Mouse (Mus musculus): ENCODE results near the gene Fbxw8.
A peak's percentile ranks its signal among the peaks of the same experiment; 100 is the strongest.

Fbxw8 gene

GRCm38 (mm10) chr5:118045385-118045784 lies 109.9 kb downstream of the Fbxw8 start:
- no peak for DNase-seq (ENCODE audit: low read depth, low spot score)

DNA sequence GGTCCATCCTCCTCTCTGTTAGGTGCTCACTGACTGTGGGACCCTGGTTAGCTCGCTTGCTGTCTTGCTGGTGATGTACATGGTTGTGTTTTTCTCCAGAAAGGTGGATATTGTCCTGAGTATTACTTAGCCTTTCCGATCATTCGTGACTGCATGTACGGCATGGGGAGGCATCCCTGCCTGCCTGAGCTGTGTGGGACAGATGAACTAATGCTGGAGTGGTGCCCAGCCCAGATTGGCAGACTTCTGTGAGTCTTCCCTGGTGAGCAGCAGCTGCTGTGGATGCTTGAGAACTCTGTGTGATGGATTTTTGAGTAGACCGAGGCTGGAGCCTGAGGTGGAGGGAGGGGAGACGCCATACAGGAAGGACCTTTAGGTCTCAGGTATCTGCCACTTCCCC lies 110.4 kb downstream of the Fbxw8 start:
- peak; percentile 95 for DNase-seq (ENCODE audit: low read depth, low spot score)

- no peak for DNase-seq (ENCODE audit: low read depth, low spot score)
These were observed 111.5 kb downstream of the Fbxw8 start for GRCm38 (mm10) chr5:118043761-118044160.

DNA sequence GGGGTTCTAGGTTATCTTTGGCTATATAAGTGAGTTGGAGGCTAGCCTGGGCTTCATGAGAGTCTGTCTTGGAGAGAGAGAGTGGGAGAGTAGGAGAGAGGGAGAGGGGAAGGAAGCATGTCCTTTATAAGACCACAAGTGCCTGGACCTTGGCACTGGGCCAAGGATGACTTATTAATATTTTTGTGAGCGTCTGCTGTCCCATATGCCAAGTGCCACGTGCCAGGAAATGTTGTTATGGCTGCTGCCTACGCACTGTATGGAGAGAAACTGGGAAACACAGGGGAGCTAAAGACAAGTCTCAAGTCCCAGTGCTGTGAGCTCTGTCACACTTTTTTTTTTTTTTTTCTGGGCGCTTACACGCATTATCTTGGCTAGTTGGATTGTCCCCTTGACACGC lies 112.7 kb downstream of the Fbxw8 start:
- DNase-seq (ENCODE audit: low read depth, low spot score), result peak; percentile 96

- peak; percentile 82 for DNase-seq (ENCODE audit: low read depth, low spot score)
These were observed 116.0 kb downstream of the Fbxw8 start for GRCm38 (mm10) chr5:118039241-118039668.

GRCm38 (mm10) chr5:118037798-118038484 lies 117.3 kb downstream of the Fbxw8 start:
- DNase-seq (ENCODE audit: low read depth, low spot score), result peak; percentile 94

- peak; percentile 87 for DNase-seq (ENCODE audit: low read depth, low spot score)
These were observed 118.1 kb downstream of the Fbxw8 start for GRCm38 (mm10) chr5:118036888-118037797.

- peak; percentile 47 for DNase-seq (ENCODE audit: low read depth, low spot score)
These were observed 119.5 kb downstream of the Fbxw8 start for GRCm38 (mm10) chr5:118035786-118036185.

GRCm38 (mm10) chr5:118034632-118035031 lies 120.6 kb downstream of the Fbxw8 start:
- DNase-seq (ENCODE audit: low read depth, low spot score), result no peak

DNA sequence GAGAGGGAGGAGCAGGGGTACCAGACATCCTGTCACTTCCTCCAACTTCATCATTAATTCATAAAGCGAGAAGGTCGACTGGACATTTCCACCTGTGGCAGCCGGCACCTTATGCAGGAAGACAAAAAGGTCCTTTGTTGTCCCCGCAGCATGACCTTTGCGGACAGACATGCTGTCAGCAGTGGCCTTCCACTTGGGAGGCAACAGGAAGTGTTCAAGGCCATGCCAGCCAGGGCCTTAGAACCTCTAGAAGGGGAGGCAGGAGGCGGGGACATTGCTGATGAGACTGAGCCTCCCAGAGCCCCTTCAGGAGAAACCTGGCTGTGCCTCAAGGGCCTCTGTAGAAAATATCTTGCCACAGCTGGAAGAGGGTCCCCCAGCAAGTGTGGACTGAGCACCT lies 121.5 kb downstream of the Fbxw8 start:
- DNase-seq (ENCODE audit: low read depth, low spot score), result no peak

DNA sequence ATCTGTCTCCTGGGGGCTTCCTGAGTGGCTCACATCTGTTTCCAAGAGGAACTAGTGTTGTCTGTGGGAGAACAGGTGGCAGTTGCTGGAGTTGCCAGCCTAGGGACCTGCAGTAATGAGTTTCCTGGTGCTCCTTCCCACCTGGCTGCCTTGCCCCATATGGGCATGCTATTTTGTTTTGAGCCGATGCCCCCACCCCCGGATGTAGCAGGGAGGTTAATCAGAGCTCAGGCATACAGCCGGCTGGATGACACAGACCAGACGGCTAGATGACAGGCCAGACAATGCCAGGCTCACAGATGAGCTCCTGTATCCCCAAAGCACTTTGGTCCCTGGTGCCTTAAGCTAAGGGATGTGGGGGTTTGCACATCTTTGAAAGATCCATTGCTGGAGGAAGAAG lies 121.9 kb downstream of the Fbxw8 start:
- DNase-seq (ENCODE audit: low read depth, low spot score), result peak; percentile 88

DNA sequence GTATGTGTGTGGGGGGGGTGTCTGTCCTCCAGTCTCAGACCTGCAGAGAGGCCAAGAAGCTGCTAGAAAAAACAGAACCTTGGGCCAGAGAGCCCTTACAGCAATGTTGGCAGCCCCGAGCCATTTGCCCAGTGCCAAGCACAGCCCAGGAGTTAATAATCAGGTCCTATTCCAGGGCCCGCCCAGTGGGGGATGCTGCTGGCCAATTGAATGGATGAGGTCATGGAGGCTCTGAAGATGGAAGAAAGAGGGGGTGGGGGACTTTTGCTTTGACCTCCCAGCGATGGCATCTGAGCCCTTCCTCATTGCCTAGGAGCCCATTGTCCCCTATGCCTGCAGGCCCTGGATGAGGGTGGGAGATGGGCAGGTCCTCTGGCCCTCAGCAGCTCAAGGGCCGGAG lies 123.8 kb downstream of the Fbxw8 start:
- DNase-seq (ENCODE audit: low read depth, low spot score), result peak; percentile 79

DNA sequence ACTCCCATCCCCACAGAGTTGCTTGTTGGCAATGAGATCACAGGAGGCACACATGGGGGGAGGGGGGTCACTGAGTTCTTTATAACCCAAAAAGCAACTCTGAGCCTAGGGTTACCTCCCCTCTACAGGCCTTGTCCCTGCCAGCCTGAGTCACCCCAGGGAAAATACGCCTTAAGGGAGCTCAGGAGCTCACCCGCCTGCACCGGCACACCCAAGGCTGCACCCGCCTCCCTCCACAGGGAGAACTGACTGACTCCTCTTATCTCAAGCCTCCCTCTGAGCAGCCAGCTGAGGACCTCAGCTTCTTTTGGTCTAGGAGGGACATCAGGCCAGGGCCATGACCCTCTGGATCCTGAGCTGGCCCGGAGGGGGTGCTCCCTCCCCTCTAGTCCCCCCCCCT lies 124.2 kb downstream of the Fbxw8 start:
- DNase-seq (ENCODE audit: low read depth, low spot score), result peak; percentile 62

DNA sequence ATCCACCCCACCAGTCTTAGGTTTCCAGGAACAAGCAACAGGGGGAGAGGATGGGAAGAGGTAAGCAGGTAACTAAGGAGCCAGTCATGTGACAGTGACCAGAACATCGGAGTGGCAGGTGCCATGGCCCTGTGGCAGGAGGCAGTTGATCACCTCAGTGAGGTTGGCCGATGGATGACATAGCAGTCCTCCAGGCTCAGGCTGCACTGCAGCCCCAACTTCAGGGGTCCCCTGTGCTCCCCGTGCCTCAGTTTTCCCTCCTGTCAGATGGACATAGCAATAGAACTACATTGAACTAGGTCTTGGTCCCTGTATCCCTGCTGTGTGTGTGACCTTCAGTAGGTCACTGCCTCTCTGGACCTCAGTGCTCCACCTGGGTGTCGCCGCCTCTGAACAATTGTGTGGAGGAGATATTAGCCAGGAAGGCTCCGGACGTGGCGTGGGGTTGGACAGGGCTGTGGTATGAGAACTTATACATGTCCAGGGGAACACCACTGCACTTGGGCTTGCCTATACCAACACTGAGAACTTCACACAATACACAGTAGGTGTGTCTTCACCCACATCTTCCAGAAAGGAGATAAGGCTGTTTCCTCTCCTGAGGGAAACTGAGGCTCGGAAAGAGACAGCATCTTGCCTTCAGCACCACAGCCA lies 125.1 kb downstream of the Fbxw8 start:
- no peak for DNase-seq (ENCODE audit: low read depth, low spot score)

DNA sequence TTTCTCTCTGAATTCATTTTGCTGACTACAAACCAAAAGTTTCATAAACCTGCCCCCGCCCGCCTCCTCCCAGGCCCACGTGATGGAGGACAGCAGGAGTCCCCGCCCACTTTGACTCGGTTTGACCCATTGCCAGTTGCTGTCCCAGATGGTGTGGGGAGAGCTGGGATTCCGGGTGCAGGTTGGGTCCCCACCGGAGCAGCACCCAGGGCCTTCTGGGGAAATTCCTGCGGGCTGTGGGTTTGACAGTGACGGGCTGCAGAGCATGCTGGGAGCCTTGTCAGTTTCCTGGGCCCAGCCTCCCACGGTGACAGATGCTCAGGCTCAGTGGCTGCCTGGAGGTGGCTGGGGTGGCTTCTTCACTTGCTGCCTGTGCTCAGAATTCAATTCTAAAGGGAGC lies 125.8 kb downstream of the Fbxw8 start:
- peak; percentile 94 for DNase-seq (ENCODE audit: low read depth, low spot score)

GRCm38 (mm10) chr5:118029035-118029408 lies 126.2 kb downstream of the Fbxw8 start:
- DNase-seq (ENCODE audit: low read depth, low spot score), result no peak

DNA sequence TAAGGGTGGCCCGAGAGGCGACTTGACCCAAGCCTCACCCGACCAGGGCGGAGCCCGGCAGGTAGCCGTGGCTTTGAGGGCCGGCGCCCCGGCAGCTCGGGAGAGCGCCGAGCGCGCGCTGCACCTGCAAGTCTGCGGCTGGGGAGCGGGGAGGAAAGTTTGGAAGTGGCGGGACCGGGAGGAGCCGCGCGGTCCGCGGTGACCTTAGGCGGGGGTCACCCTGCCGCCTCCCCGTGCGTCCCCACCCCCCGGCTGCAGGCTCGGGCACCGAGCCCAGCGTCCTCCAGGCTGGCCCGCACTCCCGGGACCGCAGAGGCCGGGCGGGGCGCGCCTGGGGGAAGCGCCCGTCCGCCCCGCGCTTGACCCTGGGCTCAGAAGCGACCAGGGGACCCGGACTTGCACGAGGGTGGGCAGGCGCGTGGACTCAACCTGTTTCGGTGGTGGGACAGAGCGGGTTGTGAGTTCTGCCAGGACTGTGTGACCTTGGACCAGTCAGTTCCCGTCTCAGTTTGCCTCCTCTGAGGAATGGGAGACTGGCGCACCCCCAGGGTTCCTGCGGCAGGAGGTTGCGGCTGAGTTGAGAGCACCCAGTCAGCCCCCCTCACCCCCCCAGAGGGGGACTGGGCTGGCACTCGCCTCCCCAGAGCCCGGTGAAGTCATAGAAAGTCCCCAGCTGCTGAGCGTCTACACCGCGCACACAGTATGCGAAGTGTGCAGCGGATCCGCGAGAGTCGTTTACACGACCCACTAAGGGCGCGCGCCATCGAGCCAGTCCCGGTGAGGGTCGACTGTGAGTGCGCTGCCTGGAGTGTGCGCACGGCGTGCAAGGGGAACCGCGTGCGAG lies 126.9 kb downstream of the Fbxw8 start:
- no peak for DNase-seq (ENCODE audit: low read depth, low spot score)

DNA sequence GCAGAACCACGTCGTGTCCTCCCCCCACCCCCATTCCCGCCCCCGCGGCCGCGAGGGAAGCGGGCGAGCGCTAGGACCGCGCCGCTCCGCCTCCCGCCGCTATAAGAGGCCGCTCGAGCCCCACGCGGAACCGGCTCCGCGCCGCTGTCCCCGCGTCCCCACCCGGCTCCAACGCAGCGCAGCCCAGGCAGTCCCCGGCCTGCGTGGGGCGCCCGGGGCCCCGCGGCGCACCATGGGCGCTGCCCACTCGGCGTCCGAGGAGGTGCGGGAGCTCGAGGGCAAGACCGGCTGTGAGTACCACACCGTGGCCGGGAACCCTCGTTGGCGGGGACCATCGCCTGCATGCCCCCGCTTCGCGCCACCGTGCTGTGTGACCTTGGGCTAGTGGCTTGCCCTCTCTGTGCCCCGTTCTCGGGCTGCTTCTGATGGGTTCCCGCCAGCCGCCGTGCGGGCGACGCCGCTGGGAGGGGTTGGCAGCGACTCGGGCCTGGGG lies 127.5 kb downstream of the Fbxw8 start, which contains the start of gene Tesc:
TSS of gene Tesc (plus strand) at position 46 of the 493 bp plus-strand sequence.
- peak; percentile 70 for DNase-seq (ENCODE audit: low read depth, low spot score)

- DNase-seq (ENCODE audit: low read depth, low spot score), result no peak
These were observed 128.1 kb downstream of the Fbxw8 start for GRCm38 (mm10) chr5:118027101-118027697.

- DNase-seq (ENCODE audit: low read depth, low spot score), result no peak
These were observed 128.9 kb downstream of the Fbxw8 start for GRCm38 (mm10) chr5:118026343-118026742.

- no peak for DNase-seq (ENCODE audit: low read depth, low spot score)
These were observed 129.4 kb downstream of the Fbxw8 start for GRCm38 (mm10) chr5:118025880-118026279.
